Mouse (Mus musculus): ENCODE results near the gene Elf2.
A peak's percentile ranks its signal among the peaks of the same experiment; 100 is the strongest.
"Not testable (repeated sequence)": the region's sequence is repeated elsewhere in the genome, so short reads cannot be mapped to it uniquely, and the experiment has no call there.

The Elf2 gene

DNA sequence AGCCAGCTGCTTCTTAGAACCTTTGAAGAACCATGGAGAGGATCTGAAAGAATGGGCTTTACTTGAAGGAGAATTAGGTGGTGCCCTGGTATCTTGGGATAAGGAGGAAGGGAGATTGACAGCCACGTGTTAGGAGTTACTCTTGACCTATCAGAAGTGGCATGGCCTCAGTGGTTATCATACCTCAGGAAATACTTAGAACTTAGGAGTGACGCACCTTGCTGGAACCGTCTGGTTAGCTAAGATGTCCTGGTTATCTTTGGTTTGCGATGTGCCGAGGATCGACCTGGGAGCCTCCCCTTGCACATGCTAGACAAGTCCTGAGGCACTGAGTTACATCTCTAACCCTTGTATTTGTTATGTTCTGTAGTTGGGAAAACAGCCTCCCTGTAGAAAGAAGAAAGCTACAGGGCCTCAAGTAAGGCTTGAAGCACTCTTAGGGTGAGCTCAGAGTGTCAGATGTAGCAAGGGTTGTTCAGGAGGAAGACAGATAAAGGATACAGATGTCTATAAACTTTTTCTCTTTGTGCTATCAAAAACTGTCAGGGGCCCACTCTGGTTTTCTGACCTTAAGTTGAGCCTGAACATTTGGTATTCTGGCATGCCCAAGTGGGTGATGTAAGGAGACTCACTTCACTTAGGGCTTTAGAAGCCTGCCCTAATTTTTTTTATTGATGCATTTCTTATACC, 110.2 kb downstream of the Elf2 start:
- no peak for DNase-seq

- DNase-seq = no peak
These were observed 111.2 kb downstream of the Elf2 start for GRCm38 (mm10) chr3:51229226-51229625.

GRCm38 (mm10) chr3:51228821-51229205, 111.7 kb downstream of the Elf2 start:
- no peak for DNase-seq

GRCm38 (mm10) chr3:51228038-51228820, 112.2 kb downstream of the Elf2 start:
- peak; percentile 66 for DNase-seq

DNA sequence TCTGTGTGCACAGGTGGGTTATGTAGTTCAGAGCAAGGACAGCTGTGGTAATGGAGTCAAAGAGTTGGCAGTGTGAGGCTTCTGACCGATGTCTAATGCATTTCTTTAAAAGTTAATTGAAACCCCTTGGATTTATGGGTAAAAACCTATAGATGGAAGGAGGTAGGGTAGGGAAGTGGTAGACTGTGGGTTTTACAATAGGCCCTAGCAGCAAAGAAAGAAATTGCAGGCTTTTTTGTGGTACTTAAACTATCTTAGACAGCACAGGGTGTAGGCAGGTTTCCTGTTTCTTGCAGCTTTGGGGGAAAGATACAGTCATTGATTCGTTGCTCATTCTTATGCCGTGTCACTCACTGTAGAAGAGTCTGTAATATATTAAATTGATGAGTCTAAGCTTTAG, 113.9 kb downstream of the Elf2 start:
- DNase-seq = peak; percentile 22

GRCm38 (mm10) chr3:51225979-51226378, 114.5 kb downstream of the Elf2 start:
- DNase-seq = no peak

DNA sequence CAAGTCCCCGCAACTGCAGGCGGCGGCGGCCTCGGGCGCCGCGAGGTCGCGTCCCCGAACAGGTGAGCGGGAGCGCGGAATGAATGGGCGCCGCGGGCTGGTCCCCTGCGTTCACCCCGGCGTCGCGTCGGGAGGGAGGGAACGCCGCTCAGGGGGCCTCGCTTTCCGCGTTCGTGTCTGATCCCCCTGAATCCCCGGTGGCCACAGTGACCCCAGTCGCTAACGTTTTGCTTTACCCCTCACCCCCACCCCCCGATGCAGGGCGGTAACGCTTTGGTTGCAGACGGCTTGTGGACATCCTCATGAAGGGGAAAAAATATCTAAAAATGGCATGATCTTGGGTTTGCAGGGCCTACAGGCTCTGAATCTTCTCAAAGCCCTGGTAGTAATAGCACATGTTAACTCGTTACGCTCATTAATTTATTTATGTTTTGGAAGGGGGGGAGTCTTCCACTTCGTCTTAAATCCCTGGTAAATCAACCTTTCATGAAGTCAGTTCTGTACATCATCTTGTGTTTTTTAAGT, 115.2 kb downstream of the Elf2 start:
- no peak for DNase-seq

GRCm38 (mm10) chr3:51224363-51225225, 115.9 kb downstream of the Elf2 start, which contains the start of gene Noct:
Noct (plus strand) TSS chr3:51224447.
- peak; percentile 89 for DNase-seq

- no peak for DNase-seq
These were observed 116.9 kb downstream of the Elf2 start for GRCm38 (mm10) chr3:51223556-51223955.

- DNase-seq = no peak
These were observed 117.5 kb downstream of the Elf2 start for GRCm38 (mm10) chr3:51222834-51223460.

DNA sequence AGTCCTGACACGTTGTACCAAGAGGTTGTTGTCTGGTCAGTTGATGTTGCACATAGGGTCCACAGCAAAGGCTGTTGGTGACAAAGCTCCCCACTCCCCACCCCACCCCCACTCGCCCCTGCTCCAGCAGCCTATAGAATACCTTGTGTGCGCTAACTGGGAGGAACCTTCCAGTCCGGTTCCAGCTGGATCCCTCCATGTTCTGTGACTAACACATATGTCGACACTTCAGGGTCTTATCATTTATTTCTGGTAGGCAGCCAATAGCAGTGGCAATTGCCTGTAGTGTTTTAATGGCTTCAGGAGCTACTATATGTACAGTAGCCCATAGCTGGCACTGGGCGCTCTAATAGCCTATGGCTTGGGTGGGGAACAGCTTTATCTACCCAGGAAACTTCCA, 118.2 kb downstream of the Elf2 start:
- DNase-seq = no peak

DNA sequence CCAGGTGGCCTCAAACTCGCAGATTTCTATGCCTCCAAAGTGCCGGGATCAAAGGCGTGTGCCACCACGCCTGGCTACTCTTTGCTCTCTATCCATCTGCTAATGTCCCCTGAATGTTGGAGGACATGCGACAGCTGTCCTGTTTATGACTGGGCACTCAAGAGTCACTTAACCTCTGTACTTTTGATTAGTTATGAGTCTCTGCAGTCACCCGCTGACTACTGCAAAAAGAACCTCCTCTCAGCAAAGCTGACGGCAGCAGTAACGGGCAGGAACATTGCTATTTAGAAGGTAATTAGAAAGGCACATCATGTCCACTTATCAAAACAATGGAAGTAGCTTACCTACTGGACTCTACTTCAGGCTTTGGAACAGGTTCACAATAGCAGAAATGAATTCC, 118.6 kb downstream of the Elf2 start:
- DNase-seq = no peak

DNA sequence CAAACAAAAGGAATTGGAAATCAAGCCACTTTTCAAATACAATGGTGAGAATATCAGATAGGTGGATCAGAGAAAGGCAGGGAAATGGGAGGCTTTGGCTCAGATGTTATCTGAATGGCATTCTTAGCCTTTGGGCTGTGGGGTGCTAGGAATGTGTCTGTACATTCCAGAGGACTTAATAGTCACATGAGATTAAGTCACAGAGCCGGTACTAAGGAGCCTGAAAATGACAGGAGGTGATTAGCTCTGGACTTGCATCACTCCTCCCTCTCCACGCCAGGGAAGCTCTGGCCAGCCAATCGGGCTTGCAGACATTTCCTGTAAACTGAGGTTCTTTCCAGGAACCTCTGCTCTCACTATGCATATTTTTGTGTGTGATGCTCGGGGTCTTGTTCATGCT, 119.6 kb downstream of the Elf2 start:
- no peak for DNase-seq

GRCm38 (mm10) chr3:51219213-51219612, 121.2 kb downstream of the Elf2 start:
- DNase-seq = no peak

- DNase-seq = not testable (repeated sequence)
These were observed 122.1 kb downstream of the Elf2 start for GRCm38 (mm10) chr3:51218385-51218784.

- DNase-seq = not testable (repeated sequence)
These were observed 124.1 kb downstream of the Elf2 start for GRCm38 (mm10) chr3:51216351-51216750.

DNA sequence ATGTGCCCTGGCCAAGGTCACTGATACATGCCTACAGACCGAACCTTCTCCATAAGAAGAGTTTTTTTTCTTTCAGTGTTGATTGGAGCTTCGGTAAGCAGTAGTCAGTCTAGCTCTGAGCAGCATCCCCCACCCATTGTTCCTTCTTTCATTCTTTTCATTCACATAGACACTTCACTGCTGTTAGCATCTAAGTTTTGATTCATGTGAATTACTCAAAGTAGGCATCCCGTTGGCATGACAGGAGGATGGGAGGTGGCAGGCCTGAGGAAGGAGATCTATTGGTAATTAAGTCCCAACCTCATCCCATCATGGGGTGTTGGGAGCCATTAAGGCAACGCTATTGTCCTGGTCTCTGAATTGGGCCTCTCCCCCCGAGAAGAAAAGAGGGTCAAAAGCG, 124.8 kb downstream of the Elf2 start:
- DNase-seq = no peak

DNA sequence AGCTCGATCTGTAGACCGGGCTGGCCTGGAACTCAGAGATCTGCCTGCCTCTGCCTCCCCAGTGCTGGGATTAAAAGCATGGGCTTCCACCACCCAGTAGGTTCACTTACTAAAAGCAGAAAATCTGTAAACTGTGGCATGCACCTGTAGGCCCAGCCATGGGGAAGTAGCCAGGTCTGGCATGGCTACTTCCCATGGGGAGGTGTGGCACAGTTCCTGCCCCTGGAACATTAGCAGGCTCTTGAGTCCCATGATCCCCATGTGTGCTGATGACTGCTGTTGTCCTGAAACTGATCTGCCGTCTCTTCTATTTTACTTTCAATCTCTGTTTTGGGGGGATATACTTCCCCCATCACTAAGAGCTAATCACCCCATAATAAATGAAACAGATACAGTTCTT, 127.4 kb downstream of the Elf2 start:
- no peak for DNase-seq

DNA sequence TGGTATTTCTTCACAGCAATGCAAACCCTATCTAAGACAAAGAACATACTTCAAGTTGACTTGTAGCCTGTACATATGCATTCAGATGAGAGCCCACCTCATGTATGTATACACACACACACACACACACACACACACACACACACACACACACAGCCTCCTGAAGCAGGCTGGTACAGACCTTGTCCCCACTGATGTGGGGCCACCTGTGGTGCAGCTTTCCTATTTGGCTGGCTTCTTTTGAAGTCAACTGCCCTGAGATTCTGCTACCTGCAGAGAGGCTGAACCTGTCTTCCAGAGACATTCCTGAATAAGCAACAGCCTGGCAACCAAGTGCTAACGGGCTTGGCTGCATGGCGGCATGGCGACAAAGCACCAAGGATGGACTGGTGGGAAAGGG, 130.0 kb downstream of the Elf2 start:
- DNase-seq = no peak

DNA sequence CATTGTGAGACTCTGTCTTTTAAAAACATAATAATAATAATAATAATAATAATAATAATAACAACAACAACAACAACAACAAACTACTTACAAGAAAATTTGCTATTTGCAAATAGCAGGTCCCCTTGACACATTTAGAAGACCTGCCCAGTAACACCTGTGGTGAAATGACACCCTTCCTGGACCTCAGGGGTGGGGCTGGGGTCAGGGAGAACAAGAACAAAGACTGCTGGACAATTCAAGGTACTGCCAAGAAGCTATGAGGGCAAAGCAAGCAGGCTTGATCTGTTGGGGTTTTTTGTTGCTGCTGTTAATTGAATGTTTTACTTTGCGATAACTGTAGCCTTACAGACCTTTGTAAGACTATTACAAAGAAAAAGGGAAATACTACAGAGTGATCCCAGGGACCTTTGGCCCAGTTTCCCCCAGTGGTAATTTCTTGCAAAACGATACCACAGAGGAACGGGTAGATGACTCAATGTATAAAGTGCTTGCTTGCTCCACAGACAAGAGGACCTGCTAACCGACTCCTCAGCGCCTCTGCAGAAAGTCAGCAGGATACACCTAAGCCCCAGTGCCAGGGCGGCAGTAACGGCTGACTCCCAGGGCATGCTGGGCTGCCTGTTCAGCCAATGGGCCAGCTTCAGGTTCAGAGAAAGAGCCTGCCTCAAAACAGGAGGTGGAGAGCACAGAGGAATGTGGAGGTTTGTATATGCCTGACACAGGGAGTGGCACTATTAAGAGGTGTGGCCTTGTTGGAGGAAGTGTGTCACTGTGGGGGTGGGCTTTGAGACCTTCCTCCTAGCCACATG, 130.8 kb downstream of the Elf2 start:
- DNase-seq = no peak

GRCm38 (mm10) chr3:51208633-51209032, 131.8 kb downstream of the Elf2 start:
- DNase-seq = no peak

DNA sequence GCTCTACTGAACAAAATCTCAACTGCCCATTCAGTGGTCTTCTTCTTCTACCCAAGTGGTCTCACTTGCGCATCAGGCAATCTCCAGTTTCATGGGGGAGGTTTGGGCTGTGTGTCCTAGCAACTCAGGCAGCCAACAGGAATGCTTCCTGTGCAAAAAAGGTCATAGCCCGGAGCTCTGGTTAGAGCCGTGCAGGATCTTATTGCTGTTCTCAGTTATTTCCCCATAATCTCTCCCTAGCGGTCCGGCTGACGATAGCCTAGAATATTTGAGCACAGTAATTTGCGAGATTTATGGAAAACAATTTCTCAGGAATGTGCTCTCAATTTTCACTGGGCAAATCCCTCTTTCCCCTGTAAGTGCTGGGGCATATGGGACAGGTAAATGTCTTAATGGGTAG, 133.9 kb downstream of the Elf2 start:
- no peak for DNase-seq
